ENCODE assay signal across 28 mouse cellular contexts in the genomic region with DNA sequence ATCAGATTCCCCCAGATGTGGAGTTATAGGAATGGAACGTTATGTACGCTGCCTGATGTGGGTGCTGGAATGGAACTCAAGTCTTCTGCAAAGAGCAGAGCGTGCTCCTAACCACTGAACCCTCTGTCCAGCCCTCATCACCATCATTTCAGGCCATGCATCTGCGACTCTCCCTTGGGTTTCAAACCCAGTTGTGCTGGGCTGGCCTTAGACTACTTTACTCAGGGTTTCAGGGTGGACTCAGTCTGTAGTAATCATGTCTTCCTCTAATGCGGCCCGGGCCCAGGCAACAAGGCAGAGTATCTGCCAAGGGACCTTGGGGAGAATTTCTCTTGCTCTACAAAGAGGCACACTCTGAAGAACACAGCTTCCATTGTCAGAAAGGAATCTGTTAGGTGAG.
"Had no signal": no experiment of that assay in that cellular context is flagged by ENCODE, and none has a peak within 500 bp of the region (broad histone marks: within the 10 kb centered on the region; RNA-seq: fewer than 3 reads in every experiment).

No protein-coding gene starts in this region.

- DNase-seq: left cerebral cortex, postnatal 4 days; liver; liver, embryonic 13.5 days; liver, postnatal 0 days; lung, adult 18-20 months; lung, adult 2 months; lung, embryonic 14.5 days; lung, postnatal 10 days; lung, postnatal 14 days; lung, postnatal 36 days; lung, postnatal 4 days; midbrain, embryonic 14.5 days had no signal

- H3K36me3 ChIP-seq: limb, embryonic 10.5 days; limb, embryonic 12.5 days; limb, embryonic 13.5 days; limb, embryonic 15.5 days; liver, embryonic 12.5 days; liver, embryonic 13.5 days; liver, embryonic 15.5 days; lung, embryonic 15.5 days; midbrain, embryonic 10.5 days; midbrain, embryonic 12.5 days; midbrain, embryonic 13.5 days; midbrain, embryonic 15.5 days; neural tube, embryonic 12.5 days had no signal

- H3K4me3 ChIP-seq: left cerebral cortex, adult 2 months; limb, embryonic 10.5 days; limb, embryonic 12.5 days; limb, embryonic 13.5 days; limb, embryonic 15.5 days; liver, embryonic 12.5 days; liver, embryonic 13.5 days; liver, embryonic 15.5 days; lung, embryonic 15.5 days; megakaryocyte, embryonic 14.5 days; midbrain, embryonic 10.5 days; midbrain, embryonic 12.5 days; midbrain, embryonic 13.5 days; midbrain, embryonic 15.5 days; myocyte; neural tube, embryonic 12.5 days had no signal

- H3K27ac ChIP-seq: left cerebral cortex, adult 2 months; limb, embryonic 10.5 days; limb, embryonic 12.5 days; limb, embryonic 13.5 days; limb, embryonic 15.5 days; liver, embryonic 12.5 days; liver, embryonic 13.5 days; liver, embryonic 14.5 days; liver, embryonic 15.5 days; lung, embryonic 15.5 days; midbrain, embryonic 10.5 days; midbrain, embryonic 12.5 days; midbrain, embryonic 13.5 days; midbrain, embryonic 15.5 days; neural tube, embryonic 12.5 days had no signal
